Mouse (Mus musculus) C2C12 (cell line): ENCODE data around the gene Nradd.

Experiments used
- CTCF ChIP-seq: IDR thresholded peaks from one replicate; pipeline ENCODE4 v1.5.1; 2011; ENCODE audit not compliant: control insufficient read depth, insufficient read depth, insufficient read length
- MAX ChIP-seq: IDR thresholded peaks from one replicate; pipeline ENCODE4 v1.6.1; 2011; ENCODE audit warnings: mild to moderate bottlenecking, control low read depth
- MYOD1 ChIP-seq: IDR thresholded peaks from one replicate; pipeline ENCODE4 v1.6.1; 2011; ENCODE audit warnings: low read depth; ENCODE audit not compliant: control insufficient read depth, insufficient read length
- MYOG ChIP-seq: IDR thresholded peaks from one replicate; pipeline ENCODE4 v1.6.1; 2011; ENCODE audit not compliant: control insufficient read depth, insufficient read length; ENCODE audit errors: extremely low read depth

DNA sequence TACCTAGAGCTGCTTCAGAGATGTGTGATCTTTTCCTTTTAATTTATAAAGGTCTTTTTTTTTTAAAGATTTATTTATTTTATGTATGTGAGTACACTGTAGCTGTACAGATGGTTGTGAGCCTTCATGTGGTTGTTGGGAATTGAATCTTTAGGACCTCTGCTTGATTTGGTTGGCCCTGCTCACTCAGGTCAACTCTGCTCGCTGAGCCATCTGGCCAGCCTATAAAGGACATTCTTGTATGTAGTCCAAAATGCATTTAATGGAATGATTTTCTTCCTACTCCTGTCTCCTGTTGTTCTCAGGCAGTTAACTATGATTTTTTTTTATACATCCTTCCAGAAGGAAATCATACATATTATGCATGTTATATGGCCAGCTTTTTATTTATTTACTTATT, 40.7 kb downstream of the Nradd start:
- TF ChIP-seq CTCF (no peak), MYOD1 (no peak), MAX (no peak), MYOG (no peak)
